Mouse (Mus musculus) thymus, postnatal 36 days (tissue): Measurements from ENCODE around the gene Aspg.
A peak's percentile ranks its signal among the peaks of the same experiment; 100 is the strongest.

ENCODE experiments used
- DNase-seq, 2 experiments: peaks; one replicate each; pipeline ENCODE4 v3.0.0; 2022; ENCODE audit warnings: mixed read lengths in 2 of 2

The Aspg gene

GRCm38 (mm10) chr12:112117006-112117405, 10.5 kb downstream of the Aspg start:
- no peak for DNase-seq

- DNase-seq: no peak
Observed at GRCm38 (mm10) chr12:112117649-112118048, 11.2 kb downstream of the Aspg start.

DNA sequence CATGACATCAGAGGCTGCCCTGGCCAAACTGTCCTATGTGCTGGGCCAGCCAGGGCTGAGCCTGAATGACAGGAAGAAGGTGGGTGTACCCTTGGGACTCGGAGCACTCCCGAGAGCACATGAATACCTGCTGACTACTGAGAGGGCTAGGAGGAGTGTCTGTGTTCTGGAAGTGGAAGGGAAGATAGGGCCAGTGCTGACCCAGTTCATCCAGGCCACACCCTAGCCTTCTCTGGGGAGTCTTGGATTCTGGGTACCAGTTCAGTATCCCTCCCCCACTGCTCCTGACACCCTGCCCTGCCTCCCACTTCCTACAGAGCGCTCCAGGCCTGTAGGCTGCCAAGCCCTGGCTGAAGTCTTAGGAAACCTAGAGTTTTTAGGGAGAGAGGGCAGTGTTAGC, 14.7 kb downstream of the Aspg start:
- DNase-seq: no peak

- no peak for DNase-seq
Observed at GRCm38 (mm10) chr12:112125903-112126302, 19.4 kb downstream of the Aspg start.

- DNase-seq: no peak
Observed at GRCm38 (mm10) chr12:112126931-112127635, 20.6 kb downstream of the Aspg start.

DNA sequence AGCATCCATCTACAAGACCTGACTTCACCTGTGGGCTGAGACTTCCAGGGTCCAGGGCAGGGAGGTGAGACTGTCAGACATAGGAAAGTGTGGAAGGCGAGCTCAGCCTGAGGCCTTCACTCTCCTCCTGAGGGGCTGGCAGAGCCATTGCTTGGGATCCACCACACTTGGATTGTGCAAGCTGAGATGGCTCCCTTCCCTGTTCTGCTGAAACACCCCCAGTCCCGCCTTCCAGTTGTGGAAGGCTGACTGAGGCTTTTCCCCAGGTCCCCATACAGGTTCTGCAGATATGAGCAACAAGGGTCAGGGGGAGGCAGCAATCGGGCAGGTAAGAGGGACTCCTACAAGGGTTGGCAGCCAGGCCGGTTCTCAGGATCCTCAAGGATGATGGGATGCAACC, 22.0 kb downstream of the Aspg start:
- DNase-seq: no peak

- DNase-seq: no peak
Observed at GRCm38 (mm10) chr12:112129300-112129856, 22.9 kb downstream of the Aspg start.

DNA sequence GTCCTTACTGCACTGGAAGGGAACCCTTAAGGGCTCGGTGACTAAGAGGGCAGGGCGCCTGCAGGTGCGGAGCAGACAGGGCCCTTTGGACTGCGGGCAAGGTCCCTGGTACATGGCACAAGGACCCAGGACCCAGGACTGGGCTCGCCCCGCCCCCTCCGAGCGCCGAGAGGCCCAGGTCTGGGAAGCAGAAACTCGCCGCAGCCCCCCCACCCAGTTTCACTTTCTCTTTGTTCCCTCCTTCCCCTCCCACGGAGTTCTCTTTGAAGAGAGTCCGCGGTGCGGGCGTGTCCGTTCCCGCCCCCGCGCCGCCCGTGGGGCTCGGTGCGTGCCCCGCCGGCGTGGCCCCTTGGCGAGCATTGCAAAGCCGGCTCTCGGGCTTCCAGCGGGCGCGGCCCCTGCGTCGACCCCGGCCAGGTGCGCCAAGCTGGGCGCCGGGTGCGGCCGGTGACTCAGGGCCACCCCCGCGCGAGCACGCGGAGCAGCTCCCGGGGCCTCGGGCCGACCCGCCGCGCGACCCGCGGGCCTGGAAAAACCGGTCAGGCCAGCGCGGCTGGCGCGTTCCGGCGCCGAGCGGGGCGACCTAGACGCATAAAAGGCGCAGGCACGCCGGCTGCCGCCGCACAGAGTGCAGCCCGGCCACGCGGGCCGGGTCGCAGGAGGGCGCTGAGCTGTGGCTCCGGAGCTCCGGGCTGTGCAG, 23.8 kb downstream of the Aspg start:
- DNase-seq: peak; percentile 31 to 45

GRCm38 (mm10) chr12:112130957-112131356, 24.5 kb downstream of the Aspg start:
- DNase-seq: no peak

GRCm38 (mm10) chr12:112140231-112140630, 33.8 kb downstream of the Aspg start:
- DNase-seq: peak in 1 of 2 experiments; percentile 21

- DNase-seq: no peak
Observed at GRCm38 (mm10) chr12:112140745-112141144, 34.3 kb downstream of the Aspg start.

DNA sequence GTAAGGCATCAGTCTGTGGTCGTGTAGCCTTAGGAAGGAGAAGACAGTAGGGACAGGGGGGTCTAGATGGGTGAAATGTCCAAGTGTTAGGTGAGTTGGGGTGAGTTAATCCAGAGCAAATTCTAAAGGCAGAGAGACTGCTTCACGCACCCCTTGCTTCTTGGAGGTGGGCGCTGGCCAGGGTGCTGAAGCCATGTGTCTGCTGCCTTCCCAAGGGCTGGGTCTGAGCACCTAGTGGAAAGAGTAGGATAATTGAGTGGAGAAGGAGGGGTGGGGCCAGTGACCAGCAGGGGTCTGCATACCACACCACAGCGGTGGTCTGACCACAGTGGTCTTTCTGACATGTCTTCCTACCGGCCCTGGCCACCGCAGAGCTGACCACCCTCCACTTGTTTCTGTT, 34.8 kb downstream of the Aspg start:
- DNase-seq: no peak

GRCm38 (mm10) chr12:112143116-112143832, 36.8 kb downstream of the Aspg start:
- DNase-seq: no peak

GRCm38 (mm10) chr12:112143833-112144201, 37.3 kb downstream of the Aspg start:
- DNase-seq: no peak

DNA sequence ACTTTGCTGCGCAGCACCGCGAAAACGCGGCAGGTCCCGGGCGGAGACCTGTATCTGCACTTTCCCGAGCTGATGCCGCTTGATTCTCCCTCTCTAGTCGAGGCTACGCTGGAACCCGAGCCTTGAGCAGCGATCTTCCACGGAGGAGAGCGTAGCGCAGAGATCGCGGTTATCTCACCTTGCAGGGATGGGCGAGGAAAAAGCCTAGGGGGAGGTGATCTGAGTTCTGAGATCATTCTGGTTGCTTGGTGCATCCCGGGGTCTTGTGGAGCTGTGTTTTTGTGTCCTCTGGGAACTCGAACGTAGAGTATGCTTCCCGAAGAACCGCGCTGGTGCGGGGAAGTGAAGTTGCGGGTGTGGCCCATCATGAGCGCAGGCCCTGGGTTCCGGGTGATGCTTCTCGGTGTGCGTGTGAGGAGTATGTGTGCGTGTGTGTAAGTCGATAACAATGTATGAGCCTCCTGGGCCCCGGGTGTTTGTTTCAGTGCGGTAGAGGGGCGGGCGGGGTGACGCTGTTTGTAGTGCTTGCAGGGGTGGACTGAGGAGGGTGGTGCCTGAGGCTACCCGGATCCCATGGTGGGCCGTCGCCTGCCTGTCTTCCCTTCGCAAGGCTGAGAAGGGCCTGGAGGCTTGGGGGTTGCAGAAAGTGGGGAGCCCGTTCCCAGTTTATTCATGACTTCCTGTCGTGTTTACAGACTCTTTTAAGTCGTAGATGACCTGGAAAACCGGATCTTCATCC, 38.1 kb downstream of the Aspg start:
- DNase-seq: no peak

DNA sequence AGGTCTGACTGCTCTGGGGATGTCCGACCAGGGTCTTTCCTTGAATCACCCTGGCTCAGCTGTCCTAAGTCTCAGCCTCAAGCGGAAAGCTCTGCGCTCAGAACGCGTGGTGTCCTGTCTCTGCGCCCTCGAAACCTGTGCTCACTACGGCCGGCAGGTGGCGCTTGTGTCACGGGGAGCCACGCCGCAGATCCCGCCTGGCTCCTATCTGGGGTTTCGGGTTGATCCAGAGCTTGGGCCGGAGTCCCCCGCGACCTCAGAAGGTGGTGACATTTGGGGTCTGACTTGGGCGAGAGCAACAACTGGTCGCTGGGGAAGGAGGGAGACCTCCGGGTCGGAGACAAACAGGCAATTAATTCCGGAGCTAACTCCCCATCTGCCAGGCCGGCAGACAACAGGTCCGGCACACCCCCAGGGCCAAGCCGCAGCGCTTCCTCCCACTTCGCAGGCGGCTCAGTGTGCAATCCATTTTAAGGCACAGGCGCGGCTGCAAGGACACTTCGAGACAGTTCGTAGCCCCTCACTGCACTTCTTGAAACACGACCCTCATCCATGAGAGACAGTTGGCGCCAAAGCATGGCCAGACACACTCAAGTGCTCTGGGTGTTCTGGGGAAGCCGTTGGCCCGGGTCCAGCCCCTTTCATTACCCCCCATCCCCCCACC, 38.9 kb downstream of the Aspg start:
- DNase-seq: peak; percentile 52 to 63

DNA sequence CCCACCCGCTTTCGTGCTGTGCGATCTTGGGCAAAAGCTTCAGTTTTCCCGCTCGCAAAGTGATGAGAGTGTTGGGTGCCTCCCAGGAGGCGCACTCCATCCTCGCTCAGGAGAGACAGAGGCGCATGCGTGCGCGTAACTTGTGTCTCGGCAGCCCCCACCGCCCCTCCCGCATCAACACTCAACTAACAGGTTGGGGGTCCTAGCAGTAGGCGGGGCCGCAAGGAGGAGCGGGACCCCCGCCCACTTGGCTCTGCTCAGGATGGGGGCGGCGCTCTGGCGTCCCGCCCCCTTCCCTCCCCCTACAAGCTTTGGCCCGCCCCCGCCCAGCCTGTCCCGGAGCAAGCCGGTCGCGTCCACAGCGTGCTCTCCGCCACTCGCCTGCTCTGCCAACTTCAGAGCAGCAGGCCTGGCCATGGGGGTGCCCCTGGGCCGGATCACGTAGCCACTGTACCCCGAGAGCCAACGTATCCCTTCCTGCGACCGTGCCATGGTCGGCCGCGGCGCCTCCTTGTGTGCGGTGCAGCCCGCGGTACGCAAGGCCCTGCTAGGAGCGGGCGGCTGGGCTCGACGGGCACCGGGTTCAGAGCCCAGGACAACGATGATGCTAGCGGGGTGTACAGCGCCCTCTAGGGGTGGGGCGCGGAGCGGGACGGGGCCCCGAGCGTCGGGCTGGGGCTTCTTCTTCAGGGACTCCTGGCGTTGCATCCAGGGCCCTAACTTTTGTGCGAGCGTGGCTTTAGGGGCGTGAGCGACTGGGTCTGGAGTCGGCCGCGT, 39.6 kb downstream of the Aspg start, which contains the start of gene Kif26a:
Gene Kif26a, plus strand, starts transcription at position 334 of the 777 bp plus-strand sequence.
- peak; percentile 25 to 34 for DNase-seq

DNA sequence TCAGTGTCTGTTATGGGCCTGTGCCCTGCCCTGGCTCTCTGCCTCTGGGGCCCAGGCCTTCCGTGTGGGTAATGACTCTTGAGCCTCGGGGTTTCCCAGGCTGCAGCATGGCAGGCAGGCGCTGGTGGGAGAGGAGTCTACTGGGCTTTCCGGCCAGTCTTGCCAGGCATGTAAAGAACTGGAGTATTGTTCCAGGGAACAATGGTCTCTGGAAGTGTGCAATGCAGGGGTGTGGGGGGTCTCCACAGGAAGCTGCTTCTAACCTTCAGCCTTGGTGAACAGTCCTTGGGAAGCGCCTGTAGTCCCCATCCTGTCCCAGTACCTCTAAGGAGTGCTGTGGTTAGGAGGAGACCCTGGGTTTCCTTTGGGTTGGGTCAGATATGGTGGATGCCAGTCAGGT, 40.9 kb downstream of the Aspg start:
- no peak for DNase-seq

DNA sequence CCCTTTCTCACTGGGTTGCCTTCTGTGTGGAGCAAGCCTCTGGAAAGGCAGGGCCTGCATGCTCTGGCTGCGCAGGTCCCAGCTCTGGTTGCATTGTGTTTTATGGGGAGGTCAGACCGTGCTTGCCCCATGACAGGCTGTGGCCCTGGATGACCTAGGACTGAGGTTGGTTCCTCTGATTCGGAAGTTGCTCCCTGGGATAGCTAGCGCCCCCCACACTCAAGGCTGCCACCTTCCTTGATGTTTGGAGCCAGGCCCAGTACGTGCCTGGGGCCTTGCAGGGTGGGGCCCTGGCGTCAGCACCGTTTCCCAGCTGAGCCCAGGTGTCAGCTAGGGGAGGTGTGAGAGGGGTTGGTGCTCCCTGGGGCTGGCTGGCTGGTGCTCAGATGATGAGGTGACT, 43.5 kb downstream of the Aspg start:
- DNase-seq: no peak

DNA sequence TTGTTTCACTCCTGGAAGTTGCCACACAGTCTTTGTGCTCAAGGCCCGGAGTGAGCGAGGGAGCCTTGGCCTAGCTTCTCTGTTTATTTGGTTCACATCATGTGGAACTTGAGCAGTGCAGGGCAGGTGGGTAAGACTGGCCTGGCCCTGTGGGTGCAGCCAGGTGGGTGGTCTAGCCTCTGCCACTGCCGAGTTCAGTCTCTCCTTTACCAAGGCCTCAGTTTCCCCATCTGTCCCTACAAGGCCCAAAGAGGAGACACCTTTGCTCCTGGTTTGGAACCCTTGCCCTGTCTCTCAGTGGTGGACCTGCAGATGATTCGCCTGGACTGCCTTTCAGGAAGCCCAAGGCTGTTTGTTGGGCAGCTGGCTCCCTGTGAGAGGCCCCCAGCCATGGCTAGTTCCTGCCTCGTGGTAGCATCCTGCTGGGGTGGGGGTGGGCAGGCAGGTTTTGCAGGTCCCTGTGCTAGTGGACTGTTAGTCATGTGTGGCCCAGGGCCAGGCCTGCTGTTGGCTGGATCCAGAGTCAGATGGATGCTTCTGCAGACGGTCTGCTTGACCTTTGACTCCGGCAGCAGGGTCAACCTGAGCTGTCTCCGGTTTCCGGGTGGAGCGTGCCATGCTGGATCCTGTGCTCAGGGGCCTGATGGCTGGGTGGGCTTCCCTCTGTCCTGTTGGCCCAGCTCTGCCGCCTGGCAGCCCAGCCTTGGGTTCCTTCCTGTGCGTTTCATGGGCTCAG, 44.9 kb downstream of the Aspg start:
- DNase-seq: no peak

DNA sequence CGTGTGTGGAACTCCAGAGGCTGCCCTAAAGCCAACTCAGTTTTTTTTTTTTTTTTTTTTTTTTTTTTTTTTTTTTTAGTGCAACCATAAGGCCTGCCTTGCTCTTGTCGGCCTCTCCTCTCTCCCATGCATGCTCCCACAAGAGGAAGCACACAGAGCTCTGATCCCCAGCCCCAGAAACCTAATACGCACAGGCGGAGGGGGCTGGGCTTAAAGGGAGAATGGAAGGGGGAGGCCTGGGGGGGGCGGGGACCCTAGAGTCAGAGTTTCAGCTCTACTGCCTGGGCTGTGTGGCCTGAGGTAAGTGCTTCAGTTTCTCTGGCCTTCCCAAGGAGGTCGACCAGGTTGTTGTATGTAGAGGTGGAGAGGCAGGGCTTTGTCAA, 45.5 kb downstream of the Aspg start:
- no peak for DNase-seq
